Mouse (Mus musculus) right cerebral cortex, postnatal 36 days (tissue): ENCODE measurements around the gene Myt1.

Experiments used
- DNase-seq, 2 experiments: peaks; one replicate each; pipeline ENCODE4 v3.0.0; 2022; ENCODE audit warnings: low spot score in 2 of 2, mixed read lengths in 1 of 2

The Myt1 gene

GRCm38 (mm10) chr2:181763006-181763830 lies at the start of gene Myt1:
Myt1 (plus strand) TSS chr2:181763332.
- DNase-seq: no peak

GRCm38 (mm10) chr2:181713749-181714148 lies 49.4 kb upstream of the Myt1 start:
- peak; percentile 59 to 74 for DNase-seq

DNA sequence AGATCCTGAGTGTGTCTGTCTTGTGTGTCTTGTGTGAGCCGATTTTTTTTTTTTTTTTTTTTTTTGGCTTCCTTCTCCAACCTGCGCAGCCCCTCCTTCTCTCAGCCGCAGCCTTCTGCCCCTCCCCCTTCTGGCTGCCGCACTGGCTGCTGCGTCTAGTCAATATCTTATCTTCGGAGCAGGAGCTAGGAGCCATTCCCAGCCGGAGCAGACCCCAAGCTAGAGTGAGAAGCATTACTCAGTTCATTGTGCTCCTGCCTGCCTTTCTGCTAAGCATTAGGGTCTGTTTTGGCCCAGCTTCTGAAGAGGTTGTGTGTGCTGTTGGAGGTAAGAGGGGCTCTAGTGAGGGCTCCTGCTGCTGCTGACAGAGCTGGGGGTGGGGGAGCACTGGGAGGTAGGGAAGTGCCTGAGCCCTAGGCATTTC lies 48.2 kb upstream of the Myt1 start, which contains the start of gene Oprl1:
Gene Oprl1, plus strand, starts transcription at position 114 of the 424 bp plus-strand sequence.
- peak; percentile 57 to 62 for DNase-seq

- no peak for DNase-seq
Measured at GRCm38 (mm10) chr2:181715382-181715781, 47.8 kb upstream of the Myt1 start.

DNA sequence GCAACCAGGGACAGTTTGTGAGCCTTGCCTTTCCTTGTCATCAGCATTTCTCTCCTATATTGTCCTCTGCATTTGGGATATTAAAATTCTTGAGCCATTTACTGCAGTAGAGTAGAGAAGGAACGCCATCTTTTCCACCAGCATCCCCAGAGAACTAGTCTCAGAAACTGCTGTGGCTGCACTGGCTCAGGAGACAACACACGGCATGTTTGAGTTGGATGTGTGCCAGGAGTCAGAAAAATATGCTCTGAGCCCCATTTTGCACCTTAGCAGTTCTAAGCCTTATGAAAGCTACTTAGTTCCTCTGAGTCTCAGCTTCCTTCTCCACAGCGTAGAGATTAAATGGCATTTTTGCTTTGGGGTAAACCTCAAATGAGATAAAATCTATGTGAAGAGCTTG lies 46.1 kb upstream of the Myt1 start:
- no peak for DNase-seq

DNA sequence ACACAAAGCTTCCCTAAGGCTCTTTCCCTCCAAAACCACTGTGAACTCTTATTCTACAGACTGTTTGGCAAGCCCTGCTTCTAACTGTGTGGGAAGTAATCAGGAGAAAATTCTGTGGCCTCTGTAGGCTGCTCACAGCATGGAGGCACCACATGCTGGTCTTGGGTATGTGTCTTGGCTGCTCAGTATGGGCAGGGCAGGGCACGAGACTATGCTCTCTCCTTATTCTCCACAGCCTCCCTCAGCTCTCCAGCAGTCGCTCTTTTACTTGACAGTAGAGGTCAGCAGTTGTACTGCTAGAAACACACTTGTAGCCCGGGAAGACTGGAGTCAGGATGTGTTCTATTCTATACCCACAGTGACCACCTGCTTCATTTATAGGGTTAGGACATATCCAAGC lies 43.1 kb upstream of the Myt1 start:
- DNase-seq: no peak

DNA sequence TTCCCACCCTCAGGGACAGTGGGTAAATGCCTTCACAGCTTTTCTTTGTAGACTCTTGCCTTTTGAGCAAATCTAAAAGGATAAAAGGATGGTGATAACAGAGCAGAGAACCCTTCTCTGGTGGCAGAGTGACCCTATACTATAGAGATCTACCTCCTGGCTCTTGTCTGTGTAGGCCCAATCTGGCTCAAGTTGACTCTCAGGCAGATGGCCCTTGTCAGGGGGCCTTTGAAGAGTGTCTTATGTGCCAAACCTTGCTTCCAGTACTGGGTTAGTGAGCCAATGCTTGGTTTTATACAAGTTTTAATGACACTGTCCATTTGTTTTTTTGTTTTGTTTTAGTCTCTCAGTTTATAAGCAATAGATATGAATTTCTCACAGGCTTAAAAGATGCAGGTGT lies 41.9 kb upstream of the Myt1 start:
- no peak for DNase-seq

GRCm38 (mm10) chr2:181722213-181722612 lies 40.9 kb upstream of the Myt1 start:
- no peak for DNase-seq

- DNase-seq: no peak
Measured at GRCm38 (mm10) chr2:181727659-181728262, 35.4 kb upstream of the Myt1 start.

GRCm38 (mm10) chr2:181730051-181730450 lies 33.1 kb upstream of the Myt1 start:
- no peak for DNase-seq

DNA sequence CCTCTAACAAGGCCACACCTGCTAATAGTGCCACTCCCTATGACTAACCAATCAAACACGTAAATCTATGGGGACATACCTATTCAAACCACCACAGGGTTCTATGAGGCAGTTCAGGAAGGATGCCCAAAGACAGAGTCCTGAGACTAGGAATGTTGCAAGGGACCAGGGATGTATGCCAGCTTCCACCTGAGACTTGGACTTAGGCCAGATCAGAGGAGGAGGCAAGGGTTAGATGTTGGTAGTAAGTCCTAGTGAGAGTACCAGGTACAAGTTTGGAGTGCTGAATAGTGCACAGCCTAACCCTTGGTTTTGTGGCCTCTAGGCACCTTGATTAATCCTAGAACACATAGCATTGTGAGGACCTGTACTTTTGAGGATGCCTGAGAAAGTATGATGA lies 10.5 kb upstream of the Myt1 start:
- no peak for DNase-seq

GRCm38 (mm10) chr2:181758147-181758725 lies 4.9 kb upstream of the Myt1 start:
- DNase-seq: no peak

GRCm38 (mm10) chr2:181759041-181759440 lies 4.1 kb upstream of the Myt1 start:
- DNase-seq: peak; percentile 46 to 61

DNA sequence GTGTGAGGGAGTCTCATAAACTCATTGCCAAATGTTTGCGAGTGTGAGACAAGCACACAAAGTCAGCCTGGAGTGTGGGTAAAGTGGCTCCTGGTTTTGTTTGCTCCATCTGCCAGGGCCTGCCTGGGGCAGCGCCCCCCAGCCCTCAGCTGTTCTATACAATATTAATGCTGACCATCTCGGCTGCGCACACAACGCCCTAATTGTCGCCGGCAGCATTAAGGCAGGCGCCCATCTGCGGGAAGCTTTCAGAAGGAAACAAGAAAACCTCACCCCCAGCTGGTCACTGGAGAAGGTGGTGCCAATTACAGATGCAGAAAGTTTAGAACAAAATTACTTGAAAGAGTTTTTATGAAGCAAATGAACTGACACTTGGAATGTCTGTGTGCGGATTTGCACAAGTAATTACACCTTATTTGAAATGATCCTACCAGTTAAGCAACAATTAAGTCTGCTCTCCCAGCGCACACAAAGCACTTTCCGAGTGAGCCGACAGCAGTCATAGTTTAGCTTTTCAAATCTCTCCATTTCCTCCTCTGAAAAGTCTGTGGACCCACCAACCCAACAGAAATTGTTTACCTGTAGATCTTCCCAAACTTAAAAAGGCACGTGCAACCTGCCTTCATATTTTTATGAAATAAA lies 875 bp downstream of the Myt1 start:
- no peak for DNase-seq

- DNase-seq: no peak
Measured at GRCm38 (mm10) chr2:181764600-181764999, 1.5 kb downstream of the Myt1 start.

DNA sequence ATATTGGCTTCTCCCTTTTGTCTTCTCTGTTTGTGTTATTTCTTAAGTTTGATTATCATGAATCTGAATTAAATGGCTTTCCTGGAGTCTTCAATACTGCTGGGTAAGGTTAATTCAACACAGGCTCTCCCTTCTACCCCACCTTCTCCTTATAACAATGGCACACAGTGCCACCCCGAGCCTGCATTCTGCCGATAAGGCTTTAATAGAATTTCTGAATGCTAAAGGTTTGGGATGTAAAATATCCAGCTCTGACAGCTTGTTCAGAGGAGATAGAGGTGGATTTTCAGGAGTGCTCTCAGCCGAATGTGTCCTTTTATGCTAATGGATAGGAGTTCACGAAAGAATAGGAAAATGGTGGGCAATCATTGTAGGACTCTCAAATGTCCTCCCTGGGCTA lies 2.1 kb downstream of the Myt1 start:
- no peak for DNase-seq

DNA sequence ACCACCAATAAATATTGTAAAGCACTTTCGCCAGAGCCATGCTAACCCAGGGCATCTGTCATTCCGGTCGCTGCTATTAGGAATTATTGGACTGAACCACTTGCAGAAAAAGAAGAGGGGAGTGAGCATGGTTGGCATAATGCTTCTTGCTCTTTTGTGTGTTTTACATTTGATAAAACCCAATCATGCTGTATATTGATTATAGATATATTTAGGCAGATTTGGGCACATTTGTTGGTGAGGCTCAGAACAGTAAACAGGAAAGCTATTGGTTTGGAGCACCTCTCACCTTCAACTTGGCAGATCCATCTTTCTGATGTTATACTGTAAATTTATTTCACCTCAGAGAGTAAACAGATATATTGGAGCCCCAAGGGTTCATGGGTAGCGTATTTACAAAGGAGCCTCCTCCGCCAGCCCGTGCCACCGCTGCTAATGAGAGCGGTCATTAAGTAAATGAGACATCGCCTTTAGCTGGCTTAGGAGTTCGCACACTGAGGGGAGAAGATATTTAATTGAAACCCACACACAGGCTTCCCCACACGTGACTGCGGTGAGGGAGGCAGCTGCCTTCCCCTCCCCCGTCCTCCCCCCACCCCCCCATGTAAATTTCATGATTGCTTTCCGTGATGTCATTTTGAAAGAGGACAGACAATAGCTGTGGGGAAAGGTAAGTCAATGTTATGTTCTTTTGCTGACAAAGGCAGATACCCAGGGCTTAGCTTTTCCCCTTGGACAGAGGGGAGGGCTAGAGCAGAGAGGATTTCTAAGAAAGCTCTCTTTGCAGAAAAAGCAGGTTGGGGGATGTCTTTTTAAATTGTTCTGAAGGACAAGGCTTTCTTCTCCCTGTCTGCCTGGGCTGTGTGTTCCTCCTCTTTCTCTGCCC lies 3.8 kb downstream of the Myt1 start:
- no peak for DNase-seq

- DNase-seq: no peak
Measured at GRCm38 (mm10) chr2:181768451-181768850, 5.3 kb downstream of the Myt1 start.

DNA sequence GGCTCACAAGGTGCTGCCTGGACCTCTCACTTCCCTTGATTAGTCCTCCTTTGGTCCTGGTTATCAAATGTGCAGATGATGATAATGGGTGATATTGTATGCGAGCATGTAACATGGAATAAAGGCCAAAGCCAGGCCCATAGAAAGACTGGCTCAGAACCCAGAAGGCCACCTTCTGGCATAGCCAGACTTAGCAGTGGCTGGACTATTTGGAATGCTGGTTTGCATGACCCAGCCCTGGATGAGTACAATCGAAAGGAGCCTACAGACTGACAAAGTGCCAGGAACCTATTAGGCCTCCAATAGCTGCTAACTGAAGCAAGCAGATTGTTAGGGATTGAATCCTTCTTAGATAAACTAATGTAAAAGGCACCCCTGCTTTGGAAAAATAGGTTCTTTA lies 6.3 kb downstream of the Myt1 start:
- DNase-seq: no peak

DNA sequence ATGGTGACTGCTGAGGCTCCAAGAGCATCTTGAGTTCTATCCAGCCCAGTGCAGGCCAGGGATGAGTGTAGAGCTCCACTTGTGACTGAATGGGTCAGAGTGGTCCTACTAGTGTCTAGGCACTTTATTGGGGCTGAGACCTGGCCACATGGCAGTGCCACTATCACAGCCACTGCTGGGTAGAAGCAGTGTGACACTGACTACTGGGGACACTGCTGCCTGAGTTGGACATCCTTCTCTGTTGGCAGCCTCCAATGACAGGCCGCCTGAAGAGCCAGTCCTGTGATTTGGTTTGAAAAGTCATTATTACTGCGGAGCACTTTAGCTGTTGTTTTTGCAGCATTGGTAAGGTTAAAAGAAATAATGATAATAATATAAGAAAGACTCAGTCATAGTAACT lies 10.1 kb downstream of the Myt1 start:
- DNase-seq: no peak

- no peak for DNase-seq
Measured at GRCm38 (mm10) chr2:181775786-181776185, 12.7 kb downstream of the Myt1 start.
